Mouse (Mus musculus) bone marrow macrophage, adult 2 months (primary cell): ENCODE measurements at regions not wholly inside any gene's neighbourhood (a gene's known extent, or its start where the extent isn't known, plus 50 kb on each side); places are given as distances from the start of the nearest gene placed in this dataset.
"Not testable (repeated sequence)": the region's sequence is repeated elsewhere in the genome, so short reads cannot be mapped to it uniquely, and the experiment has no call there.

Experiments
- CTCF ChIP-seq: IDR thresholded peaks from 2 replicates; pipeline ENCODE4 v1.5.1; 2012; ENCODE audit warnings: low read depth, mild to moderate bottlenecking, low read length, moderate library complexity
- POLR2A ChIP-seq: IDR thresholded peaks from 2 replicates; pipeline ENCODE4 v1.6.1; 2012; ENCODE audit warnings: mild to moderate bottlenecking, low read depth, low read length, borderline replicate concordance

- TF ChIP-seq CTCF, POLR2A: not testable (repeated sequence)
Measured at GRCm38 (mm10) chr8:71816272-71817034, 65.4 kb upstream of the Zfp709 start.
